Comparison of ENCODE assay signal across 21 mouse cellular contexts in the genomic region with DNA sequence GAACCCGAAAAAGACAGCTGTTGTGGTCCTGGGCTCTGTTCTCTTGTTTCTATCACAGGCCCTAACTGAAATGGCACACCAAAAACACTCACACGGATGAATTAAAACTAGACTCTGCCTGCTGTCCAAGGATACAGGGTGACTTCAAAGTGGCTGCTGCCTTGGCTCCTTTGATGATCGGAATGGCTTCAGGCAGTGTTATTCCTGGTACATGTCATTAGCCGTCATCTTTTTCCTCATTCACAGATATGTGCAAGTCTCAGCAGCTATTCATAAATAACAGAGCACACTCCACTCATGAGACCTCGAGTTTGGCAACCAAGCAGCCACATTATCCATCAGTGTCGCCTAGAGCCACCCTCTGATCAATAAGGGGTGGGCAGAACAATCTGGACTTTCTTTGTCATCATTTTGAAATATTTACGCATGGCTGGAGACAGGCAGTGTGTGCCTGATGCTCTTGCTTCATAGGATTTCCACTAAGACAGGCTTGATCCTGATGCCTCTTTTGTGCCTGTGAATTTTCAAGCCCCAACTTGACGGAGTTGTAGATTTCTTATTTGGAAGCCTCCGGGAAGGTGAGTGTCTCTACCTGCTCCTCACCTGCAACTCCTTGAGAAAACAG.
DNase-seq lines count a peak whose midpoint lies in the region; ATAC-seq and TF ChIP-seq lines count a peak whose summit lies in the region.
"Had no signal": no experiment of that assay in that cellular context is flagged by ENCODE, and none has a peak within 500 bp of the region (broad histone marks: within the 10 kb centered on the region; RNA-seq: fewer than 3 reads in every experiment).

No protein-coding gene starts in this region.

- H3K27ac ChIP-seq in hindbrain, embryonic 10.5 days = peak overlapping the region; percentile 35; the same call in 1 of the 2 replicates
- no peak overlapping the region for H3K27ac ChIP-seq in hindbrain, postnatal 0 days
- H3K27ac ChIP-seq in embryonic facial prominence, embryonic 14.5 days (replicated peaks; ENCODE audit: low read depth, low read length) = no peak overlapping the region
- H3K27ac ChIP-seq: heart, adult 2 months; heart, embryonic 15.5 days; limb, embryonic 12.5 days; liver, embryonic 12.5 days had no signal

- 67% methylated on average over 9 of the region's 9 CpGs for WGBS in hindbrain, embryonic 10.5 days
- 52% methylated on average over 9 of the region's 9 CpGs for WGBS in hindbrain, postnatal 0 days
- 52% methylated on average over 9 of the region's 9 CpGs for WGBS in embryonic facial prominence, embryonic 14.5 days

- H3K36me3 ChIP-seq in hindbrain, embryonic 10.5 days = no peaks in the 10 kb centered on the region
- H3K36me3 ChIP-seq in hindbrain, postnatal 0 days (ENCODE audit: insufficient read depth, low read length) = no peaks in the 10 kb centered on the region
- H3K36me3 ChIP-seq in embryonic facial prominence, embryonic 14.5 days (ENCODE audit: control insufficient read depth, insufficient read depth, low read length) = no peaks in the 10 kb centered on the region
- H3K36me3 ChIP-seq: heart, embryonic 15.5 days; limb, embryonic 12.5 days; liver, embryonic 12.5 days had no signal

- H3K27me3 ChIP-seq in hindbrain, embryonic 10.5 days (ENCODE audit: insufficient read depth, poor library complexity, severe bottlenecking) = no peaks in the 10 kb centered on the region
- H3K27me3 ChIP-seq in hindbrain, postnatal 0 days (ENCODE audit: insufficient read depth, low read length) = no peaks in the 10 kb centered on the region
- no peaks in the 10 kb centered on the region for H3K27me3 ChIP-seq in embryonic facial prominence, embryonic 14.5 days (replicated peaks; ENCODE audit: control insufficient read depth, insufficient read depth, low read length)
- H3K27me3 ChIP-seq: heart, embryonic 15.5 days; liver, embryonic 12.5 days had no signal

- H3K4me3 ChIP-seq in hindbrain, embryonic 10.5 days = no peak overlapping the region
- no peak overlapping the region for H3K4me3 ChIP-seq in hindbrain, postnatal 0 days (ENCODE audit: low read length)
- no peak overlapping the region for H3K4me3 ChIP-seq in embryonic facial prominence, embryonic 14.5 days (ENCODE audit: low read depth, low read length)
- H3K4me3 ChIP-seq: heart, adult 2 months; heart, embryonic 15.5 days; limb, embryonic 12.5 days; liver, embryonic 12.5 days; myocyte had no signal

- no peak overlapping the region for H3K9ac ChIP-seq in hindbrain, postnatal 0 days (replicated peaks; ENCODE audit: low read length)
- H3K9ac ChIP-seq in embryonic facial prominence, embryonic 14.5 days (ENCODE audit: low read depth, low read length) = no peak overlapping the region
- H3K9ac ChIP-seq: heart, embryonic 15.5 days; limb, embryonic 12.5 days; liver, embryonic 12.5 days had no signal

- no peak for DNase-seq in hindbrain, embryonic 10.5 days (ENCODE audit: low spot score)
- no peak for DNase-seq in hindbrain, postnatal 0 days (ENCODE audit: low spot score)
- DNase-seq in brain, embryonic 14.5 days (ENCODE audit: low read depth) = peak; percentile 50
- DNase-seq in embryonic facial prominence, embryonic 14.5 days (ENCODE audit: low spot score) = peak; percentile 70
- peak; percentile 60 for DNase-seq in retina, embryonic 14.5 days (ENCODE audit: low spot score)
- no peak for DNase-seq in cerebellum, postnatal 14 days
- DNase-seq in adrenal gland, postnatal 10 days = no peak
- DNase-seq: adrenal gland, adult 2 months; cerebellum, adult 9-11 months; heart, adult 2 months; heart, postnatal 4 days; kidney, adult 8-10 months; kidney, postnatal 25 days; lung, adult 2 months; lung, postnatal 36 days; right cerebral cortex, postnatal 25 days; thymus, adult 2 months had no signal

- 0 out of 2 replicates have a peak, but pooled peaks cover 4% of the 10 kb centered on the region for H3K9me3 ChIP-seq in hindbrain, embryonic 10.5 days
- H3K9me3 ChIP-seq in hindbrain, postnatal 0 days (ENCODE audit: low read length) = no peaks in the 10 kb centered on the region
- H3K9me3 ChIP-seq in embryonic facial prominence, embryonic 14.5 days (ENCODE audit: control insufficient read depth, low read length) = 0 out of 2 replicates have a peak, but pooled peaks cover 3% of the 10 kb centered on the region
- H3K9me3 ChIP-seq: heart, embryonic 15.5 days; liver, embryonic 12.5 days had no signal

- H3K4me2 ChIP-seq in hindbrain, postnatal 0 days (ENCODE audit: low read depth, low read length) = no peak overlapping the region
- H3K4me2 ChIP-seq in embryonic facial prominence, embryonic 14.5 days (ENCODE audit: low read depth, low read length) = no peak overlapping the region
- H3K4me2 ChIP-seq: heart, embryonic 15.5 days; limb, embryonic 12.5 days; liver, embryonic 12.5 days had no signal

- TF ChIP-seq CTCF in hindbrain, postnatal 0 days (IDR thresholded peaks at IDR 0.05; ENCODE audit: low read depth) = no peak
- no peak for TF ChIP-seq CTCF in brain, embryonic 14.5 days (IDR thresholded peaks at IDR 0.05; ENCODE audit: borderline replicate concordance, extremely low read depth, insufficient read depth, insufficient read length)

- H3K4me1 ChIP-seq in hindbrain, embryonic 10.5 days (replicated peaks) = peaks cover 25% of the 10 kb centered on the region
- H3K4me1 ChIP-seq in hindbrain, postnatal 0 days (ENCODE audit: insufficient read depth, low read length) = 0 out of 2 replicates have a peak, but pooled peaks cover 4% of the 10 kb centered on the region
- peaks cover 12% of the 10 kb centered on the region for H3K4me1 ChIP-seq in embryonic facial prominence, embryonic 14.5 days (ENCODE audit: control insufficient read depth, insufficient read depth, low read length)
- H3K4me1 ChIP-seq: liver, embryonic 12.5 days had no signal

- TF ChIP-seq POLR2A in brain, embryonic 14.5 days (IDR thresholded peaks at IDR 0.05; ENCODE audit: borderline replicate concordance, extremely low read depth, insufficient read depth, insufficient read length, poor library complexity, severe bottlenecking) = no peak

- no peak for ATAC-seq in hindbrain, postnatal 0 days
- ATAC-seq in embryonic facial prominence, embryonic 14.5 days (ENCODE audit: low read depth) = peak; percentile 45; the same call in 1 of the 2 replicates
- ATAC-seq: liver, embryonic 12.5 days had no signal

Comparison
In these comparisons a context has a peak if more than half of its experiments do, and no peak if none do; other contexts are left out.
1. DNase-seq: peak in brain, embryonic 14.5 days (single experiment), embryonic facial prominence, embryonic 14.5 days (single experiment) and retina, embryonic 14.5 days (single experiment); none in hindbrain, embryonic 10.5 days (single experiment), hindbrain, postnatal 0 days (single experiment), cerebellum, postnatal 14 days (0 of 2) and adrenal gland, postnatal 10 days (single experiment).